Mouse (Mus musculus) testis, adult 2 months (tissue): ENCODE data around the gene Hebp1. TPM values are rescaled to one million over a fixed set of nuclear protein-coding genes. Genes with fewer than 3 reads are reported as not detected.

ENCODE experiments used
- H3K27ac ChIP-seq: fragments of 200-500 bp; 2 replicates; pipeline ENCODE4 v1.5.1; 2012; ENCODE audit warnings: low read depth, low read length; ENCODE audit not compliant: control insufficient read depth, insufficient read depth
- H3K27me3 ChIP-seq: fragments of 200-500 bp; 2 replicates; pipeline ENCODE4 v1.6.1; 2012; ENCODE audit warnings: mild to moderate bottlenecking, low read length, moderate library complexity; ENCODE audit not compliant: control insufficient read depth, insufficient read depth
- H3K36me3 ChIP-seq: fragments of 200-500 bp; 2 replicates; pipeline ENCODE4 v1.6.1; 2012; ENCODE audit warnings: mild to moderate bottlenecking, low read length; ENCODE audit not compliant: control insufficient read depth, insufficient read depth
- H3K4me1 ChIP-seq: fragments of 200-500 bp; 2 replicates; pipeline ENCODE4 v1.6.1; 2012; ENCODE audit warnings: low read length; ENCODE audit not compliant: control insufficient read depth, insufficient read depth
- H3K4me3 ChIP-seq: fragments of 200-500 bp; 2 replicates; pipeline ENCODE4 v1.5.1; 2012; ENCODE audit warnings: low read depth, mild to moderate bottlenecking, low read length, moderate library complexity, mixed read lengths; ENCODE audit not compliant: control insufficient read depth
- CTCF ChIP-seq: fragments of 200-500 bp; IDR thresholded peaks from 2 replicates; pipeline ENCODE4 v1.5.1; 2012; ENCODE audit warnings: low read depth, mild to moderate bottlenecking, inconsistent platforms, low read length, moderate library complexity; ENCODE audit not compliant: control insufficient read depth, insufficient read depth, insufficient replicate concordance
- POLR2A ChIP-seq: fragments of 200-500 bp; IDR thresholded peaks from 2 replicates; pipeline ENCODE4 v1.6.1; 2012; ENCODE audit warnings: low read depth, mild to moderate bottlenecking, inconsistent platforms, low read length, moderate library complexity; ENCODE audit not compliant: control insufficient read depth
- polyA plus RNA-seq: library from polyadenylated mRNA; depleted of rRNA; stranded (reverse); fragments of >200 nt; gene quantifications from 2 replicates; pipeline ENCODE4 v1.2.3, GENCODE M21; 2012

Gene Hebp1
- polyA plus RNA-seq, 1 experiment: 4.9 TPM

DNA sequence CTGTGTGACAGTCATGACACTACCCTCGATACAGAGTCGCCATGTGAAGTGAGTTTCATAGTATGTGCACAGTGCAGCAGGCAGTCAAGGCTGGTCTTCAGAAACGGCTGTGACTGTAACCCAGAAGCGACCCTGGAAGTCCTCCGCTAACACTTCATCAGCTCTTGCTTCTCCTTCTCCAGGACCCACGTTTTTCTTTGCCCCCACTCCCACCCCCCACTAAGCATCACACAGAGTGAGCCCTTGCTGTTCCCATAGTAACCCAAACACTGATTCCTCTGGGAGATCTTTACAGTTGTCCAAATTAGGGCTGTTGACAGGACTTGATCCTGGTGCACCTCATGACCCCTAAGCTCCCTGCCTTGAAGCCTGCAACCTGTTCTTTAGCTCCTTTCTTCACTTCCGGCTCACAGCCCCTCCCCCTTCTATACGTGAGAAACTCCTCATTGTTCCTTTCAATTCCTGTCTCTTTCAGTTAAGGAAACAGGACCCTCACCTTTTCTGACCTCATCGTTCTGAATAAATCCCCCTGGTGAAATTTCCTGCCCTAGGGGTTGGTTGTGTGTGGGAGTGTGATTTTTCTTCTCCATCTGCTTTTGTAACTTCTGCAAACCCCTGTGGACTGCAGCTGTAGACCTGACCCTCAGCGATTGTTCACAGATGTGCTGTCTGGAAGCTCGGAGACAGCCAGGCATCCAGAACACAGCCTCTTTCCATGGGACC lies 61.2 kb downstream of the Hebp1 start:
- Histone ChIP-seq H3K4me3 (no peak overlapping the region), H3K4me1 (peaks cover 2% of the 10 kb centered on the region; the same call in 1 of the 2 replicates), H3K27me3 (no peaks in the 10 kb centered on the region), H3K36me3 (no peaks in the 10 kb centered on the region), H3K27ac (no peak overlapping the region)
- TF ChIP-seq POLR2A: no peak

DNA sequence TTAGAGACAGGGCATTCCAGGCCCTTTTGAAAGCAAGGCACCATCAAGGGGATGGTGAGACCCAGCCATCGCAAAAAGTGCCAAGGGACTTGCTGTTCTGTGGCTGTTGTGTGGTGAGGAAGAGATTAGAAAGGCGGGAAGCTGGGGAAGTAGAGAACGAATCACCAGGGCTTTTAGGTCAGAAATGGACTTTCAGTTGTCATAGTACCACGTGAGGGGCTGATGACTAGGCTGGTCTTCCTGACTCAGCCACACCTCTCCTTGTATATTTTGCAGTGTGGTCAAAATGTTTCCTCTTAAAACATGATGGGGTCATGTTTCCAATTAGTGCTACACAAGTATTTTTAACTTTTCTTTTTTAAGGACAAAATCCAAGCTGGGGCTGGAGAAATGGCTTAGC lies 62.1 kb downstream of the Hebp1 start:
- Histone ChIP-seq H3K4me1 (peaks cover 2% of the 10 kb centered on the region; the same call in 1 of the 2 replicates), H3K27me3 (no peaks in the 10 kb centered on the region), H3K27ac (no peak overlapping the region), H3K36me3 (no peaks in the 10 kb centered on the region), H3K4me3 (no peak overlapping the region)
- TF ChIP-seq CTCF: no peak
- TF ChIP-seq POLR2A: no peak

DNA sequence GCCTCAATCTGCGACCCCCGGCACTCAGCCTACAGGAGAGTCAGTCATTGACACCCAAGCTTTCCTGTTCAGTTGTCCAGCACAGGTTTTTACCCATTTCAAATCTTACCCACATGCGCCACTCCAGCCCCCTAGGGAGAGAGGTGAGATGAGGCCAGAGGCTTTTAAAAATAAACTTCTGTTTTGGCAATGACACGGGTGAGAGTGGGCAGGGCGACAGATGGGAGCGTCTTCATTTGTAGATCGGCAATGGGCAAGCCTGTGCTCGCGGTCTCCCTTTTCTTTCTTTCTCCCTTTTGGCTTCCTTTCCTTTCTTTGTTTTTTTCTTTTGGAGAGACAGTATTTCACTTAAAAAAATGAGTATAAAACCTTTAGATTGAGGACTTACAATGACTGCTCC lies 64.3 kb downstream of the Hebp1 start:
- H3K27me3 ChIP-seq: no peaks in the 10 kb centered on the region
- no peak overlapping the region for H3K4me3 ChIP-seq
- no peak overlapping the region for H3K27ac ChIP-seq
- H3K36me3 ChIP-seq: no peaks in the 10 kb centered on the region
- TF ChIP-seq POLR2A (no peak), CTCF (no peak)
- H3K4me1 ChIP-seq: peaks cover 2% of the 10 kb centered on the region; the same call in 1 of the 2 replicates

DNA sequence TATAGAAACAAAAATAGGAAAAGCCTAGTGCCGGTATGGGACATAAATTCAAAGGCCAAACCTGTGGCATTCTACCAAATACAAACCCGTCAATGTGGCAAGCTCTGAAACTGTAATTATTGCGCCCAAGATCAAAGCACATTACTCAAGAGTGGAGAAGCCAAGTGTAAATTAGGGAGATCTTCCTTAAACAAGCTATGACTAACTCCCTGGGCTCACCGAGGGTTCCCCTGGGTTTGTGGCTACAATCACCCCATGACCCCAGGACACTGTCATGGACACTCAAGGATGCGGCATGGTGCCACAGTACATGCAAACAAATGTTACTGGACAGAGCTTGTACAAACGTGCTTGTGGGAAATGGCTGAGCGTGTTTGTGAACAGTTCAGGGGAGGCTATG lies 64.7 kb downstream of the Hebp1 start:
- Histone ChIP-seq H3K27me3 (no peaks in the 10 kb centered on the region), H3K4me3 (no peak overlapping the region), H3K4me1 (peaks cover 2% of the 10 kb centered on the region; the same call in 1 of the 2 replicates), H3K27ac (no peak overlapping the region), H3K36me3 (no peaks in the 10 kb centered on the region)
- no peak for TF ChIP-seq POLR2A
- TF ChIP-seq CTCF: no peak

DNA sequence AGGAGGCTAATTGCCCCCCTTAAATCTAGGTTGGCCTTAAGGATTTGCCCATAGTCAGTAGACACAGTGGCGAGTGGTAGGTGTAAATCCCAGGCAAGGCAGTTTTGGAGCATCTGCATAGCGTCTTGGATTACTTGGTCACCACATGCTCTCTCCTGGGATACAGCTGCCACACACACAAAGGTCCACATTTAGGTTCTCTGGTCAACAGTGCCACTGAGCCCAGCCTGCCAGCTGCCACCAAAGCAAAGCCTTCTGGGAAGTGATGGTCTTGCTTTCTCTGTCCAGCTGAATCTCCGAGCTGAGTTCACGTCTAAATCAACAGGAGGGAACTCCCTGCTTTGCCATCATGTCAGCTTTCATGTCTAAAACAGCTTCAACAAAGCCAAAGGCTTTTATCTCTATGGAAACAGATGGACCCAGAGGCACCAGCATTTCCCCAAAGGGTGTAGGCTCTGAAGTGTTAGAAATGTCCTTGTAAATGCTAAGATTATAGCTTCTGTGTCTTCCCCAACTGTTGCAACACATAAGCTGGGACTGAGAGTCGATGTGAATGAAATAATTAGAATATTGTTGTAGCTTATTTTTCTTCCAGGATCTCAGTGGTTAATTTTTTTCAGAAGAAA lies 73.0 kb downstream of the Hebp1 start:
- Histone ChIP-seq H3K36me3 (no peaks in the 10 kb centered on the region), H3K27me3 (no peaks in the 10 kb centered on the region), H3K4me1 (no peaks in the 10 kb centered on the region), H3K4me3 (no peak overlapping the region), H3K27ac (no peak overlapping the region)
- TF ChIP-seq CTCF (no peak), POLR2A (no peak)

DNA sequence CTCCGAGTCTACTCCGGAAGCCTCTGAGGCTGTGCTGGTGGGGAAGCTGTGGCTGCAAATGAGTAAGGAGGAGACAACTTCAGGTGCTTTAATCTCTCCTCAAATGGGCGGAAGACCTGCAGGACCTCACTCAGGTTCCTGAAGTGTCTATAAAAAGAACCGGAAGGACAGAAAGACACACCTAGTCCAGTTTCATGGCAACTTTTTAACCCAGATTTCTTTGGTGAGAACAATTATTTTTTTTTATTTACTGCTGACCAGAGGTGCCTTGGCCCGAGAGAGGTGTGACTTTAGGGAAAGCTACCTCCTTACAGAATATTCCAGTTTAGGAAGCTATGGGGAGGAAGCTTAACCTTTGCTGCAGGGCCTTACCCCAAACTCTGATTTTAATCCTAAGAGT lies 79.6 kb downstream of the Hebp1 start, which contains the start of gene Gprc5d:
TSS of gene Gprc5d (minus strand) at position 101 of the 400 bp plus-strand sequence.
- no peak within 1 kb of the TSS for H3K27ac ChIP-seq
- no peaks in the 10 kb centered on the region for H3K36me3 ChIP-seq
- no peak for TF ChIP-seq POLR2A
- no peak for TF ChIP-seq CTCF
- H3K4me1 ChIP-seq: no peaks in the 10 kb centered on the region
- no peak within 1 kb of the TSS for H3K4me3 ChIP-seq
- H3K27me3 ChIP-seq: no peaks in the 10 kb centered on the region

DNA sequence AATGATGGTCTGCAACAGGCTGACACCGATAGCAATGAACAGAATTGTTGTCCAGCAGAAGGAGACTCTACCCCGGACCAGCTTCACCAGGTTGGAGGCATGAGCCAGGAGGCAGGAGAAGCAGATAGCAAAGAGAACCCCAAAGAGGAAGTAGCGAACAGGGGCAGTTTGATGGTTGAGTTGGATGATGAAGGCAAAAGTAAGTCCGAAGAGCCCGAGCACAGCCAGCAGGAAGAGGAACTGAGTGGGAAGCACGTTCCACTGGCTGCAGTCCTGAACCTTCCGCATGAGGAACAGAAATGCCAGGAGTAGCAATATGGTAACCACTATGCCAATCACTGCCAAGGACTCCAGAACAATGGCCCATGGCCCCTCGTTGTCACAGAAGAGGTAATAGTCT lies 81.3 kb downstream of the Hebp1 start:
- Histone ChIP-seq H3K27ac (no peak overlapping the region), H3K4me1 (no peaks in the 10 kb centered on the region), H3K36me3 (no peaks in the 10 kb centered on the region), H3K4me3 (no peak overlapping the region), H3K27me3 (no peaks in the 10 kb centered on the region)
- TF ChIP-seq POLR2A (no peak), CTCF (no peak)

DNA sequence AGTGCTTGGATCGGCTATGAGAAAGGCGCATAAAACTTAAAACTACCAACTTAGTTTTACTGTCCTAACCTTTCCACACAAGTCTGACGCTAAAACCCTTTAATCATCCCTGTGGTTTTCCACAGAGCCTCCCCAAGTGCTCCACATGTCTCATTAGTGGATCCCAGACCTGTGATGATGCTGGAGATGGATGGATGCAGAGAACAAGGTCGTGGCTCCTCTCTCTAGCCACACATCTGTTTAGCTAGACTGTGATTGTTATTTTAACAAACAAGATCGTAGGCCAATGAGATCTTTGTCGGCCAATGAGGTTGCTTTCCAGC lies 84.7 kb downstream of the Hebp1 start:
- no peaks in the 10 kb centered on the region for H3K4me1 ChIP-seq
- no peak overlapping the region for H3K4me3 ChIP-seq
- H3K36me3 ChIP-seq: no peaks in the 10 kb centered on the region
- H3K27me3 ChIP-seq: no peaks in the 10 kb centered on the region
- TF ChIP-seq POLR2A (no peak), CTCF (no peak)
- H3K27ac ChIP-seq: no peak overlapping the region
